In the genomic region with DNA sequence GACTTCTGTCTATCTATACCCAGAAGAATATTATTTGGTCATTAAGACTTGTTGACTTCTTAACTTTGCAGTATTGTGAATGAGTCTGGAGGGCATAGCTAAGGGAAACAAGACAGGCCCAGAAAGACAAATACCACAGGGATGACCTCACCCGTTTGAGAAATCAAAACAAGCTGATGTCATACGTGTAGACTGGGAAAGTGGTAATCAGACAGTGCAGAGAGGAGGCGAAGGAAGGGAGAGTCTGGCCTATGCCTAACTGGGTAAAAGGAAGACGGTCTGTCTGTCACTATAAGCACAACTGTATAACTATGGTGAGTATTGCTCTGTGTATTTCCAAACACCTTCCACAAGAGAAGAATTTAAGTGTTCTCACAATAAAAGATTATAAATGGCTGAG, we compare ENCODE assay signal across 11 mouse cellular contexts. TPM values are rescaled to one million over a fixed set of nuclear protein-coding genes. Genes with fewer than 3 reads are reported as not detected.
DNase-seq lines count a peak whose midpoint lies in the region; ATAC-seq lines count a peak whose summit lies in the region.
"Had no signal": no experiment of that assay in that cellular context is flagged by ENCODE, and none has a peak within 500 bp of the region (broad histone marks: within the 10 kb centered on the region; RNA-seq: fewer than 3 reads in every experiment).

No protein-coding gene starts in this region.

- no peak for DNase-seq in embryonic facial prominence, embryonic 11.5 days (ENCODE audit: low spot score)
- no peak for DNase-seq in embryonic facial prominence, embryonic 10.5 days (ENCODE audit: low spot score)
- no peak for DNase-seq in midbrain, embryonic 11.5 days (ENCODE audit: low spot score, missing footprints)
- DNase-seq in midbrain, embryonic 14.5 days = no peak
- peak; percentile 15 for DNase-seq in lung, postnatal 25 days (ENCODE audit: low spot score)
- no peak for DNase-seq in frontal cortex, postnatal 36 days (ENCODE audit: low spot score in 2 of 2)
- no peak for DNase-seq in thymus, postnatal 25 days

- H3K4me3 ChIP-seq in embryonic facial prominence, embryonic 11.5 days (ENCODE audit: low read depth, low read length) = no peak overlapping the region
- no peak overlapping the region for H3K4me3 ChIP-seq in embryonic facial prominence, embryonic 10.5 days
- H3K4me3 ChIP-seq in midbrain, embryonic 11.5 days (ENCODE audit: low read depth, low read length) = no peak overlapping the region
- no peak overlapping the region for H3K4me3 ChIP-seq in midbrain, embryonic 14.5 days (replicated peaks; ENCODE audit: low read depth, low read length)
- H3K4me3 ChIP-seq: hindbrain, embryonic 13.5 days had no signal

- no peak overlapping the region for H3K27ac ChIP-seq in embryonic facial prominence, embryonic 11.5 days (replicated peaks; ENCODE audit: low read depth, low read length)
- H3K27ac ChIP-seq in embryonic facial prominence, embryonic 10.5 days (replicated peaks) = no peak overlapping the region
- H3K27ac ChIP-seq in midbrain, embryonic 11.5 days (ENCODE audit: low read depth, low read length) = no peak overlapping the region
- no peak overlapping the region for H3K27ac ChIP-seq in midbrain, embryonic 14.5 days (replicated peaks; ENCODE audit: low read depth, low read length)
- H3K27ac ChIP-seq: hindbrain, embryonic 13.5 days had no signal

- no peaks in the 10 kb centered on the region for H3K4me1 ChIP-seq in embryonic facial prominence, embryonic 11.5 days (ENCODE audit: control insufficient read depth, insufficient read depth, low read length)
- H3K4me1 ChIP-seq in embryonic facial prominence, embryonic 10.5 days = no peaks in the 10 kb centered on the region
- no peaks in the 10 kb centered on the region for H3K4me1 ChIP-seq in midbrain, embryonic 11.5 days (ENCODE audit: control insufficient read depth, insufficient read depth, low read length)
- H3K4me1 ChIP-seq in midbrain, embryonic 14.5 days (ENCODE audit: control insufficient read depth, insufficient read depth, low read length) = no peaks in the 10 kb centered on the region

- no peaks in the 10 kb centered on the region for H3K9me3 ChIP-seq in embryonic facial prominence, embryonic 11.5 days (replicated peaks; ENCODE audit: control insufficient read depth, low read length)
- no peaks in the 10 kb centered on the region for H3K9me3 ChIP-seq in embryonic facial prominence, embryonic 10.5 days
- no peaks in the 10 kb centered on the region for H3K9me3 ChIP-seq in midbrain, embryonic 11.5 days (ENCODE audit: control insufficient read depth, low read length)
- H3K9me3 ChIP-seq in midbrain, embryonic 14.5 days (ENCODE audit: control insufficient read depth, low read length) = no peaks in the 10 kb centered on the region
- H3K9me3 ChIP-seq: hindbrain, embryonic 13.5 days had no signal

- H3K4me2 ChIP-seq in embryonic facial prominence, embryonic 11.5 days (ENCODE audit: low read depth, low read length) = no peak overlapping the region
- H3K4me2 ChIP-seq in midbrain, embryonic 11.5 days = no peak overlapping the region
- H3K4me2 ChIP-seq in midbrain, embryonic 14.5 days (ENCODE audit: low read length) = no peak overlapping the region
- H3K4me2 ChIP-seq: hindbrain, embryonic 13.5 days had no signal

- 58% methylated on average over 4 of the region's 4 CpGs for WGBS in embryonic facial prominence, embryonic 11.5 days
- WGBS in embryonic facial prominence, embryonic 10.5 days = 77% methylated on average over 4 of the region's 4 CpGs
- 78% methylated on average over 4 of the region's 4 CpGs for WGBS in midbrain, embryonic 11.5 days
- WGBS in midbrain, embryonic 14.5 days = 92% methylated on average over 4 of the region's 4 CpGs

- H3K36me3 ChIP-seq in embryonic facial prominence, embryonic 11.5 days (replicated peaks; ENCODE audit: control insufficient read depth, insufficient read depth, low read depth, low read length) = no peaks in the 10 kb centered on the region
- no peaks in the 10 kb centered on the region for H3K36me3 ChIP-seq in embryonic facial prominence, embryonic 10.5 days (replicated peaks)
- no peaks in the 10 kb centered on the region for H3K36me3 ChIP-seq in midbrain, embryonic 11.5 days (ENCODE audit: control insufficient read depth, insufficient read depth, low read length)
- H3K36me3 ChIP-seq in midbrain, embryonic 14.5 days (ENCODE audit: control insufficient read depth, insufficient read depth, low read length) = no peaks in the 10 kb centered on the region
- H3K36me3 ChIP-seq: hindbrain, embryonic 13.5 days had no signal

- H3K9ac ChIP-seq in embryonic facial prominence, embryonic 11.5 days (replicated peaks; ENCODE audit: low read length) = no peak overlapping the region
- H3K9ac ChIP-seq in midbrain, embryonic 11.5 days (ENCODE audit: low read length) = no peak overlapping the region
- H3K9ac ChIP-seq in midbrain, embryonic 14.5 days (replicated peaks; ENCODE audit: low read length) = no peak overlapping the region
- H3K9ac ChIP-seq: hindbrain, embryonic 13.5 days had no signal

- 0 out of 2 replicates have a peak, but pooled peaks have one; percentile 44 for ATAC-seq in embryonic facial prominence, embryonic 11.5 days (replicated peaks; ENCODE audit: insufficient number of reproducible peaks, low FRiP score, low TSS enrichment, low read depth)
- 0 out of 2 replicates have a peak, but pooled peaks have one; percentile 44 for ATAC-seq in midbrain, embryonic 11.5 days (ENCODE audit: low FRiP score)
- no peak for ATAC-seq in midbrain, embryonic 14.5 days (ENCODE audit: low FRiP score, low TSS enrichment)
- ATAC-seq in granulocyte monocyte progenitor cell, adult 5-6 weeks (replicated peaks; ENCODE audit: poor library complexity, severe bottlenecking) = 0 out of 2 replicates have a peak, but pooled peaks have one; percentile 23

- H3K27me3 ChIP-seq in embryonic facial prominence, embryonic 11.5 days (ENCODE audit: control insufficient read depth, insufficient read depth, low read length) = no peaks in the 10 kb centered on the region
- 0 out of 2 replicates have a peak, but pooled peaks cover 3% of the 10 kb centered on the region for H3K27me3 ChIP-seq in embryonic facial prominence, embryonic 10.5 days (replicated peaks; ENCODE audit: low read depth, poor library complexity, severe bottlenecking)
- H3K27me3 ChIP-seq in midbrain, embryonic 11.5 days (ENCODE audit: control insufficient read depth, insufficient read depth, low read length) = no peaks in the 10 kb centered on the region
- H3K27me3 ChIP-seq in midbrain, embryonic 14.5 days (ENCODE audit: control insufficient read depth, insufficient read depth, low read length) = no peaks in the 10 kb centered on the region
- H3K27me3 ChIP-seq: hindbrain, embryonic 13.5 days had no signal

RNA-seq across cellular contexts. Expression of gene Tprg, which starts 23.7 kb away (rescaled TPM):
- polyA plus RNA-seq in embryonic facial prominence, embryonic 11.5 days (2014; fragmentation: Nextera tagmentation; extraction: Ambion mirVana) = not detected in 2 replicates
- 0.14 TPM in 1 of 2 replicates, not detected in the other for polyA plus RNA-seq in embryonic facial prominence, embryonic 10.5 days (2016; fragmentation: Nextera tagmentation; extraction: Ambion mirVana)
- polyA plus RNA-seq in midbrain, embryonic 11.5 days (2014; fragmentation: Nextera tagmentation; extraction: Ambion mirVana) = not detected in 2 replicates
- not detected in 2 replicates for polyA plus RNA-seq in midbrain, embryonic 14.5 days (2014; fragmentation: Nextera tagmentation; extraction: Ambion mirVana)
- total RNA-seq in granulocyte monocyte progenitor cell, adult 5-6 weeks (2014; fragmentation: Nextera tagmentation) = not detected in 2 replicates
- not detected in 2 replicates for total RNA-seq in granulocyte monocyte progenitor cell, adult 5-6 weeks (2017)
- total RNA-seq: monocyte, adult 5-6 weeks had no signal
- polyA plus RNA-seq: hindbrain, embryonic 13.5 days; small intestine, adult 2 months had no signal
